Mouse (Mus musculus) gastrocnemius, adult 2 months (tissue): ENCODE results near the gene Dlg2. TPM values are rescaled to one million over a fixed set of nuclear protein-coding genes. Genes with fewer than 3 reads are reported as not detected.

Experiments used
- DNase-seq: peaks from one replicate; pipeline ENCODE4 v3.0.0; 2022
- H3K27ac ChIP-seq: fragments of 200-600 bp; 2 replicates; pipeline ENCODE4 v1.8.1; 2022; ENCODE audit warnings: mild to moderate bottlenecking
- H3K4me3 ChIP-seq: fragments of 200-600 bp; 2 replicates; pipeline ENCODE4 v1.8.1; 2022; ENCODE audit warnings: mild to moderate bottlenecking, moderate library complexity
- CTCF ChIP-seq: fragments of 200-600 bp; IDR thresholded peaks from 2 replicates; pipeline ENCODE4 v1.8.1; 2022; ENCODE audit warnings: antibody characterized with exemption, mild to moderate bottlenecking, moderate library complexity
- intact Hi-C: fragments of 180-260 bp; cut with DNase I; formaldehyde crosslinking; loops from one replicate; pipeline ENCODE4 v1.15.1; 2025
- total RNA-seq, 2 experiments: library from RNA; stranded (reverse); gene quantifications; 2 replicates each; pipeline ENCODE4 v1.2.3; 2021

Gene Dlg2
- total RNA-seq, 2 experiments from 2014 or later = 0.22 to 0.71 TPM

DNA sequence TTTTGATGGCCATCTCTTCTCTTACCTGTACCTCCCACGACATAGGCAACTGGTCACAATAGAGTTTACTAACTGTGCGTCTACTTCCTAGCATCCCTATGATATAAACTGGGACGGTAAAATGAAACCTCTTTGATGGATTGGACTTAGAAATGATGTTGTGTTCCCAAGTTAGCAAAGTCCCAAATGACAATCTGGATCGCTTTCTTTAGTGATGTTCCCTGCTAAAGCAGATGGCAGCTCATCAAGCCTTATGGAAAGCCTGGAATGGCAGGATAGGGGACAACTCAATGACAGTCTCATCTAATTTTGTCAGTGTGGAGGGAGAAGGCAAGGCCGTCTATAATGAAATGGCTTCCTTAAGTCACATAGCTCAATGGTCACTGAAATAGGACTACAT, 472.7 kb downstream of the Dlg2 start:
- no peak for DNase-seq
- H3K4me3 ChIP-seq = no peak overlapping the region
- no peak for TF ChIP-seq CTCF
- no peak overlapping the region for H3K27ac ChIP-seq
- intact Hi-C loops = no loop called here

DNA sequence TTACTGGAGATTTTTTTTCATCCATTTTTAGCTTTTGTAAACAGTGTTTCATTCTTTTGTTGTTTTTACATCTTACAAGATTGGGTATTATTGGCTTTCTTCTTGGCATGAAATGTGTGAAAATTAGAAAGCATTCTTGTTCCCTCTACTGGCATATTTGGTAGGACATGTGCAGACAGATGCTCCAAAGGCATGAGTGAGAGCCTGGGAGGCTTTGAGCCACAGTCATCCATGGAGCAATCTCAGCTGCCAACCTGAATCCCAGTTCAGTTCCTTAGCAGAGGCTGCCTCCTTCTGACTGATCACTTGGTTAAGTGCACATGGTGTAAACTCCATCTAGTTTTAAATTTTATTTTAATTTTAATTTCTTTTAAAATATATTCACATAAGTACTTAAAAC, 500.8 kb downstream of the Dlg2 start:
- Histone ChIP-seq H3K4me3 (no peak overlapping the region), H3K27ac (no peak overlapping the region)
- intact Hi-C loops = no loop called here
- no peak for TF ChIP-seq CTCF
- DNase-seq = no peak

DNA sequence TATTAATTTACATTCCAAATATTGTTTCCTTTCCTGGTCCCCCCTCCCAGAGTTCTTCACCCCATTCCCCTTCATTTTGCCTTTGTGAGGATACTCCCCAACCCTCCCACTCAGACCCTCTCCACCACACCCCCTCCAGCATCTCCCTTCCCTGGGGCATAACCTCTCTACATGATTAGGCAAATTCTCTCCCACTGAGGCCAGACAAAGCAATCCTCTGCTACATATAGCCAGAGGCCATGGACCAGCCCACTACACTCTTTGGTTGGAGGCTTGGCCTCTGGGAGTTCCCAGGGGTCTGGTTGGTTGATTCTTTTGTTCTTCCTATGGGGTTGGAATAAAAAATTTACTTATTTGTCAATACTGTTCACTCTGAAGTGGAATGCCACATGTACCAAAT, 505.6 kb downstream of the Dlg2 start:
- H3K4me3 ChIP-seq = no peak overlapping the region
- TF ChIP-seq CTCF = no peak
- no peak overlapping the region for H3K27ac ChIP-seq
- DNase-seq = no peak
- intact Hi-C loops = no loop called here

DNA sequence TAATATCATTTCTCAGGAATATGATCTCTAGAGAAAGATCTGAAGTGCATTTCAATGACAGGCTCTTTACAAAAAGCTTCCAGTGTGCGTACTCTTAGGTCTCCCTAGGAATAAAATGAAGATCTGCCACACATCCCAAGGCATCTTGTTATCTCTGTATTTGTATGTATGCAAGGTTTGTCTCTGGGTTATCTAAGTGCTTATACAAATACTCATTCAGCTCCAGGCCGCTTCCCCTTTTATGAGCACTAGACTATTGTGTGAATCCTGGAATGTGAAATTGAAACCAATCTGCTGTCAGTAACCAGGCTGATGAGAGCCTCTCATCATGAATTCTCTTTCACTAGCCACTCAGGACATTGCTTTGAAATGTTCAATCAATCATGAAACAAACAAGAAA, 534.2 kb downstream of the Dlg2 start:
- DNase-seq = no peak
- intact Hi-C loops = no loop called here
- H3K4me3 ChIP-seq = no peak overlapping the region
- no peak overlapping the region for H3K27ac ChIP-seq
- TF ChIP-seq CTCF = no peak

DNA sequence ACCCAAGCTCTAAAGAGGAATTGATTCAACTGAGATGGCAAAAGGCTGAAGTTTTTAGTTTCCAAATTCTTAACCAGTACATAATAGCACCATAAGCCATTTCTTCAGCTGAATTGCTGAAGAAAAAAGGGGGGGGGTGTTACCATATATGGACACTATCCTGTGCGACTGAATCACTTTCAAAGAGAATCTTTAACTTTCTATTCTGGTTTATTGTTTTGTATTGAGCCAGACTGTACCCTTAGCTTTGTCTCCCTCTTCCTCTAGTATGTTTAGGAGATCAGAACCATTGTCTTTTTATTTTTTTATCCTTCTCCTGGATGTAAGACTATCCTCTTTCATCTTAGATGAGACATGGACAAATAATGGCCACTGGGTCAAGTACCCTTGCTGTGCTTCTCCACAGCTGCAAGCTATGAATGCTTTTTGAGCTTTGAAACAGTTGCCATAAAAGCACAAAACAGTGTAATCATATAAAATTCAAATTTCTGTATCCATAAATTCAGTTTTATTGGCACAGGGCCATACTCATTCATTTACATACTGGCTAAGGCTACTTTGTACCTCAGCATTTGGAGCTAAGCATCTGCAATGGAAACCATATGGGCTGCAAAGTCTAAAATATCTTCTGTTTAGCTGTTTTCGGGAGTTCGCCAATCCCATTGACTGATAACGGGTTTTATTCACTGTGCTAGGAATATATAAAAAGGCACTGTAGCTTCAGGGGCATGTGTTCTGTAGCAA, 568.7 kb downstream of the Dlg2 start:
- TF ChIP-seq CTCF = no peak
- intact Hi-C loops = no loop called here
- no peak for DNase-seq
- H3K4me3 ChIP-seq = no peak overlapping the region
- H3K27ac ChIP-seq = no peak overlapping the region

DNA sequence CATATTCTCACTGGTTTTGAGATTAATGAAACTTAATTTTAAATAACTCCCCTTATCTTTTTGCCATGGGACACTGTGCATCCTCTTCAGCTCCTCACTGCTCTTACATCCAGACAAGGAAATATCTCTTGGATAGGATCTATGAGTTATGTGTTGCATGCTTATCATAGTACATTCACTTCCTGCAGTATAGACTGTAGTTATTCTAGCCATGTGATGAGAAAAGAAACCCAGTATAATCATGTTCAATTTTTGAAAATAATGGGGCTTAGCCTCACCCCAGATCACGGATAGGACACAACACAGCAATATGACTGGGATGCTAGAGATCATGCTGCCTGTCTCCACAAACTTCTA, 569.2 kb downstream of the Dlg2 start:
- TF ChIP-seq CTCF = no peak
- intact Hi-C loops = no loop called here
- DNase-seq = no peak
- Histone ChIP-seq H3K27ac (no peak overlapping the region), H3K4me3 (no peak overlapping the region)

DNA sequence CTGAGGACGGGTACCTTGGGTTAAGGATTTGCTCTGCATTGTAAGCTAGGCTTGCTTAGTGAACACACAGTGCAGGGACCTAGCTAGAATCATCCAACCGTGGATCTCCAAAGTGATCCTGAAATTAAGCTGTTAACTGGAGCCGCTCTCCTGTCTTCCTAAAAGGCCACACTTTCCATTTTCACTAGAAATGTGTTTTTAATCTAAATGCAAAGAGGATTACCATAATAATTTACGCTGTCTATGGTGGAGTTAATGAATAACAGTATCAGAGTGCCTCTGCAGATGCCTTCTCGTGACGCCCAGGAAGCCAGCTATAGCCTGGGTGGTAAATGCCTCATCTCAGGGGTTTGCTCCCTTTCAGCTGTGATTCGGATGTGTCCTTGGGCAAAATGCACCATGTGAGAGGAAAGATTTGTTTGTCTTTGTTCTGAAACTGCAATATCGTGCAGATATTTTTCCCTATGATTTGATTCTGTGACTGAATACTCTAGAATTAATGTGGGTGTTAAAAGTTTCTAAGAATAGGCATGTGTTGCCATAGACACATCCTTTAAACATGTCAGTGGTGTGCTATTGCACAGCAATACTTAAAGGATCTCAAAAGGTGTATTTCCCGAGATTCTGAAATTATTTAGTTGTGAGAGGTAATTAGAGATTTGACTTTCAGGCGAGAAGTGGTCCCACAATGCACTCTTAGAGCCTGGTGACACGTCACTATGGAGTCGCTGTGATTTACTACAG, 587.0 kb downstream of the Dlg2 start:
- intact Hi-C loops = no loop called here
- no peak overlapping the region for H3K27ac ChIP-seq
- no peak for TF ChIP-seq CTCF
- DNase-seq = no peak
- no peak overlapping the region for H3K4me3 ChIP-seq

DNA sequence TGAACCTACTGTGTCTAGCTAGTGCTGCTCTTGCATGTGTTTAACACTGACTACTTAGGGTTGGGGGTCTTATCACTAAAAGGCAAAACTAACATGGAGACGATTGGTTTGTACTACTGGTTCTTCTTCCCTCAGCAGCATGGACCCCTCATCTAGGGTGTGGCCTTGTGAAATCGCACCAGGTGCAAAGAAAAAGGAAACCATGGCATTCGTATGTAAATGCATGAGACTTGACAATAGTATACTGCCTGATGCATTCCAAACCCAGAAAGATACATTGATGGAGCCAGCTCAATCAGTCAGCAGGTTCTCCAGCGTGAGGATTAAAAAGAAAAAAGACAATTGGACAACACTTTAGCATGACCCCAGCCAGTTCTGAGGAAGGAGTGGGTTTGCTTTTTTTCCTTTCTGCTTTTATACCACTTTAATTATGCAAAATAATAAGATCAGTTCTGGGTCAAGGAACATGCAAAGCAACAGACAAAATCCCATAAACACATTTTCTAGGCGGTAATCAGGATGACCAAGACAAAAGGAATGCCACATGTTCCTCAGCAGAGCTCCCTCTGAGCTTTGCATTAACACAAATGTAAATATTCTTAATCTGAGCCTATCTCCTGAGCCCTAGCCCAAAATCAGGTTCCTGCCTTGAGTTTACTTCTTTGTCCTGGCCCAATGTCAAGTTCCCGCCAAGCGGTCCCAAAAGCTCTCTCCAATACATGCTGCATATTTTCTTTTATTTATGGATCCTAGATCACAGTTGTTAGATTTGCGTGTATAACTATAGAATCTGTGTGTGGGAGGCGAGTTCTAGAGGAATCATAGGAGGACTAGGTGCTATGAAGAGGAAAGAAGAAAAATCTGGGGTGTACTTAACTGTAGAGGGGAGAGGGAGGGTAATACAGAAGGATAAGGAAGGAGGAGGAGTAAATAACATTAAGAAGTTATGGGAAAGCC, 595.6 kb downstream of the Dlg2 start:
- no peak for TF ChIP-seq CTCF
- intact Hi-C loops = no loop called here
- no peak overlapping the region for H3K27ac ChIP-seq
- no peak for DNase-seq
- H3K4me3 ChIP-seq = no peak overlapping the region

DNA sequence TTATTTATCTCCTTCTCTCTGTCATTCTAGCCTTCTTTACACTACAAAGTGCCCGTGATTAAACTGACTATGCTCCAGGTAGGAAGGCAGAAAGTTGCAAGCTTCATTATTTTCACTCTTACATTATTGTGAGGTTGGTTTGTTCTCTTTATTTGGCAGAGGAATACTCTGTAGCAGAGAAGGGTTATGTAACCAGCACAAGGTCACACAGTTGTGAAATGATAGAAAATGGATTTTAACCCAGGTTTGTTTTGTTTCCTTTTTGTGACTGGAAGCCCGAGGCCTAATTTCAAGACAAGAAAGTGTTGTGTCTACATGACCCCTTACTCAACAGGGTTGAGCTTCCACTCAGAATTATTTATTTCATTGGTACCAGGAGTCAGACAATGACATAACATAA, 609.6 kb downstream of the Dlg2 start:
- intact Hi-C loops = no loop called here

DNA sequence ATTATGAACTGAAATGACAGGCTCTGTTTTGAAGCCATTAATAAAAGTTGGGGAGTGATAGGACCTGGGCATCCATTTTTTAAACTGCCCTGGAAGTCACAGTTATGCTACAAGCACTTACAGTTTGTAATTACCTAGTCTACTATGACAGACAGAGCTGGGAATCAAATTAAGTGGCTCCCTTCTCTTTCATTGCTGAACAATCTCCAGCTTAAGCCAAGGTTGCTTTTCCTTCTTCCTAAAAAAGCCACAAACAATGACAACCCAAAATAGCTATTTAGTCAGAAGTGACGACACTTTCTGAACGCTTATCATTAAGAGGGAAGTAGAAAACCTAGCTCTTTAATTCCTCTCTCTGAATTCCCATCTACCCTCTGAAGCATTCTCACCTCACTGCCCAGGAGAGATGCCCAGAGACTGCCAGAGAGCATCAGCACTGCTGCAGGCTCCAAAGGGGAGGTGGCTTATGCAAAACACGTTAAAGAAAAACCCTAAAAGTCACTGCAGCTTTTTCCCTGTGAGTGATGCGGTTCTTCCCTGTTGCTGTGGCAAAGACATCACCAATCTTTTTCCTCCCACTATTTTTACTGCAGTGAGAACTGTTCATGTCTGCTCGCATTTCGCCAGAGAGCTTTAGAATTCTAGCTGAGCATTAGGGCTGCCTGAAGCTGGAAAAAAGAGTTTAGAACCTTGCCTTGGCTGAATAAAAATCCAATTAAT, 612.9 kb downstream of the Dlg2 start:
- H3K27ac ChIP-seq = no peak overlapping the region
- no peak for DNase-seq
- no peak for TF ChIP-seq CTCF
- no peak overlapping the region for H3K4me3 ChIP-seq
- intact Hi-C loops = no loop called here

More for the DNA sequence above, 609.6 kb downstream of the Dlg2 start:
- TF ChIP-seq CTCF = no peak
- Histone ChIP-seq H3K27ac (no peak overlapping the region), H3K4me3 (no peak overlapping the region)
- DNase-seq = no peak

DNA sequence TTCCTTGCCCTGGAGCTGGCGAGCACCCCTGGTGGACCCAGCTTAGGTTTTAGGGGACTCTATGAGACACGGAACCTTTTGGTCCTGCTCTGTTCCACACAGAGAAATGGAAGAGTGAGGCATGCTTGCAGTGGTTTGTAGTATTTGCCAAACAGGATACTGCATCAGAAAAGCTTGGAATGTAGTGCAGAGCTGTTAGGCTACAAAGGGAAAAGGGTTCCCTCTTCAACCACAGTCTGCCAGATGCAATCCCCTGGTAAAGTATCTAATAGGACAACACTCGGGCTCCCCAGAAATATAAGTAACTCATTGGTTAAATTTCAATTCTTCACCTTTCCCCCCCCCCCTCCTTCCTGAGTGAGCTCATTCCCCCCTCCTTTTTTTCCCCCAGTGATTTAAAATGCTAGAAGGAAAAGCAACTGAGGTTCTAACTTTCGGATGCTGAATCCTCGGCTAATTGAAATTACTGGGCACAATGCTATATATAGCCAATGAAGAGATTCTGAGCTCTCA, 613.9 kb downstream of the Dlg2 start:
- no peak overlapping the region for H3K27ac ChIP-seq
- DNase-seq = no peak
- H3K4me3 ChIP-seq = peak overlapping the region; percentile 43
- no peak for TF ChIP-seq CTCF
- intact Hi-C loops = no loop called here

DNA sequence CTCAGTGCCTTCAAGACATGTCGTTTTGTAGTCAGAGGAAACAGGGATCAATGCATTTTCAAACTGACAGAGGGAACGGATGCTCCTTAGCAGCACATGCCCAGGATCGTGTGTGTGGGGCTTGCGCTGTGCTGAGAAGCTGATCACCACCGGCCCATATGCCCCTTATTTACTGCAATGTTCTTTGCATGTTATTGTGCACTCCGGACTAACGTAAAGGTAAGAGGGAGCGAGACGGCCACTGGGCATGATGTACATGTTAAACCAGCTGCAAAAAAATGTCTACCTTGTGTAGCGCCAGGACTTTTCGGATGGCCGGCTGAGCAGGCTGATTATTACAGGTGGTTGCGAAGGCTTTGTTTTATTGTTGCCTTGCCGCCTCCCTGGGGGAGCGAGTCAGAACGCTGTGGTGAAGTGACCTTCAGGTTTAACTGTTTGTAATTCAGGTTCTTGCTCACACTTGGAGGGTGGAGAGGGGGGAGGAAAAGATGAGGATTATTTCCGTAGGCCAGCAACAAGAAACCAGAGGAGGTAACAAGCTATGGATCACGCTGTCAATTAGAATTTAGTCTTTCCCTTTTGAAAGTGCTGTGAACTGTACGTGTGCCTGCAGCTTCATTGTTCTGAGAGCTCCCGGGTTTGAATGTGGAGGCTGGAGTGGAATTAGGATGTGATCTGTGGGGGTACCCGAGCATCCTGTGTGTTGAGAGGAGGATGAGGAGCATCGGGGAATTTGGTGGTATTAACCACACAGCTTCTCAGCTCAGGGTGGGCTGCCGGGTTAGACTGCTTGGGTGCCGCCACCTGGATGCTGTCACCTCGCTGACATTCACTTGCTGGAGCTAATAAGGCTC, 614.6 kb downstream of the Dlg2 start:
- intact Hi-C loops = no loop called here

More for the DNA sequence above, 614.6 kb downstream of the Dlg2 start:
- peak overlapping the region; percentile 43 for H3K4me3 ChIP-seq
- TF ChIP-seq CTCF = no peak
- no peak overlapping the region for H3K27ac ChIP-seq
- no peak for DNase-seq
